Mouse (Mus musculus) adipocyte (in vitro differentiated cells): ENCODE measurements at regions not wholly inside any gene's neighbourhood (a gene's known extent, or its start where the extent isn't known, plus 50 kb on each side); places are given as distances from the start of the nearest gene placed in this dataset.
A peak's percentile ranks its signal among the peaks of the same experiment; 100 is the strongest.

Source experiments
- DNase-seq: peaks from one replicate; pipeline ENCODE4 v3.0.0-alpha.2; 2016; ENCODE audit warnings: low spot score

GRCm38 (mm10) chr5:148742158-148742835 lies 186.8 kb downstream of the Katnal1 start:
- DNase-seq: no peak

- no peak for DNase-seq
Observed at GRCm38 (mm10) chr5:148741267-148742004, 187.7 kb downstream of the Katnal1 start.

GRCm38 (mm10) chr5:148740366-148741266 lies 188.0 kb upstream of the Ubl3 start:
- peak; percentile 65 for DNase-seq

- DNase-seq: no peak
Observed at GRCm38 (mm10) chr5:148739672-148740071, 187.1 kb upstream of the Ubl3 start.

- DNase-seq: no peak
Observed at GRCm38 (mm10) chr5:148739141-148739540, 186.6 kb upstream of the Ubl3 start.

GRCm38 (mm10) chr5:148729541-148729940 lies 177.0 kb upstream of the Ubl3 start:
- no peak for DNase-seq

- DNase-seq: no peak
Observed at GRCm38 (mm10) chr5:148728492-148728891, 175.9 kb upstream of the Ubl3 start.

GRCm38 (mm10) chr5:148726442-148726841 lies 173.9 kb upstream of the Ubl3 start:
- no peak for DNase-seq

- no peak for DNase-seq
Observed at GRCm38 (mm10) chr5:148724470-148724869, 171.9 kb upstream of the Ubl3 start.

- no peak for DNase-seq
Observed at GRCm38 (mm10) chr5:148723677-148724227, 171.2 kb upstream of the Ubl3 start.

GRCm38 (mm10) chr5:148720604-148721003 lies 168.0 kb upstream of the Ubl3 start:
- DNase-seq: no peak

- DNase-seq: no peak
Observed at GRCm38 (mm10) chr5:148716633-148717032, 164.0 kb upstream of the Ubl3 start.

- DNase-seq: no peak
Observed at GRCm38 (mm10) chr5:148715218-148715991, 162.8 kb upstream of the Ubl3 start.

- no peak for DNase-seq
Observed at GRCm38 (mm10) chr5:148714807-148715206, 162.2 kb upstream of the Ubl3 start.

GRCm38 (mm10) chr5:148713796-148714195 lies 161.2 kb upstream of the Ubl3 start:
- no peak for DNase-seq

- DNase-seq: no peak
Observed at GRCm38 (mm10) chr5:148713039-148713438, 160.4 kb upstream of the Ubl3 start.

GRCm38 (mm10) chr5:148711570-148711969 lies 159.0 kb upstream of the Ubl3 start:
- no peak for DNase-seq

GRCm38 (mm10) chr5:148709111-148709771 lies 156.7 kb upstream of the Ubl3 start:
- DNase-seq: no peak

- no peak for DNase-seq
Observed at GRCm38 (mm10) chr5:148708014-148708741, 155.6 kb upstream of the Ubl3 start.

- DNase-seq: no peak
Observed at GRCm38 (mm10) chr5:148707335-148707734, 154.7 kb upstream of the Ubl3 start.
